Mouse (Mus musculus): ENCODE measurements around the gene Hsd17b6.
A peak's percentile ranks its signal among the peaks of the same experiment; 100 is the strongest.

Gene Hsd17b6

DNA sequence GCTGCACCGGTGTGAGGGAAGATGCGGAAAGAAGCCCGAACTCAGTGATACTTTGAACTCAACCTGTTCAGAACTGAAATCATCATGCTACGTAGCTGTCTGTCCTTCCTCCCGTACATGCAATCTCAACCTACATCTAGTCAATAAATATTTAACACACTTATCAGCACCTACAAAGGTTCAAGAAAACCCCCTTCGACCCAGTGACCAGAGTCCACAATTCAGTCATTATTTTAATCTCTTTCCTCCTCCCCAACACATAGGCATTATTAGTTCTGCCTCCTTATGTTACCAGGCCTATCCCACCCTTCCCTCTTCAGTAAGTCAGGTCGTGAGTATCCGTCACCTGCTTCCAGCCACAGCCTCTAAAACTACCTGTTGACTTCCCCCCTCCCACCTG is 1.9 kb downstream of the Hsd17b6 start:
- no peak for DNase-seq (ENCODE audit: low spot score)

GRCm38 (mm10) chr10:128004918-128005317 is 2.5 kb downstream of the Hsd17b6 start:
- DNase-seq (ENCODE audit: low spot score), result no peak

- no peak for DNase-seq (ENCODE audit: low spot score)
These were observed 4.1 kb downstream of the Hsd17b6 start for GRCm38 (mm10) chr10:128003281-128003801.

DNA sequence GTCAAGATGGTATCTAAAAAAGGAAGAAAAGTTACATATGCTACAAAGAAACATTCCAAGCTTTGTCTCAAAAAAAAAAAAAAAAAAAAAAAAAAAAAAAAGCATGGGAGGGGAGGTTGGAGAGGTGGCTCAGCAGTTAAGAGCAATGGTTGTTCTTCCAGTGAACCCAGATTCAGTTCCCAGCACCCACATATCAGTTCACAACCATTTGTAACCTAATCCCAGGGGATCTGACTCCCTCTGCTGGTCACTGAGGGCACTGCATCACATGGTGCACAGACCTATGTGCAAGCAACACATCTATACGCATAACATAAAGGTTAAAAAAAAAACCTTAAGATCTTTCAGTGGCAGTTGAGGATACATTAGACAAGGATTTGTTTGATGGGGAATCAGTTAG is 9.2 kb downstream of the Hsd17b6 start:
- no peak for DNase-seq (ENCODE audit: low spot score)

- no peak for DNase-seq (ENCODE audit: low spot score)
These were observed 10.7 kb downstream of the Hsd17b6 start for GRCm38 (mm10) chr10:127996690-127997089.

DNA sequence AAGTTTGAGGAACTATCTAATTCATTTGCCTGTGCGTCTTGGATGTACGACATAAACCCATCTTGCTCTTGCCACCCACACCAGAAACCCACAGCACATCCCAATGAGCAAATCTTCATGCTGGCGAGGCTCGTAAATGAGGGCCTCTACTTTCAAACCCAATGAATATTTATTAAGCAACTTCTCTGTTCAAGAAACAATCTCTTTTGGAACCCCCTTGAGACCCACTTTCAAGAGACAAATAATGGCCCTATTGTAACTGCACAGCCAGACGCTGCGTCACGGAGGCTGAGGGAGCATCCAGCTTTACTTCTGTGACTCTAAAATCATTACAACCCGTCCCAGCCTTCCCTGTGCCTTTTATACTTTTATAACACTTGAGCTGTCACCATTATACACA is 21.8 kb downstream of the Hsd17b6 start:
- DNase-seq (ENCODE audit: low spot score), result no peak

DNA sequence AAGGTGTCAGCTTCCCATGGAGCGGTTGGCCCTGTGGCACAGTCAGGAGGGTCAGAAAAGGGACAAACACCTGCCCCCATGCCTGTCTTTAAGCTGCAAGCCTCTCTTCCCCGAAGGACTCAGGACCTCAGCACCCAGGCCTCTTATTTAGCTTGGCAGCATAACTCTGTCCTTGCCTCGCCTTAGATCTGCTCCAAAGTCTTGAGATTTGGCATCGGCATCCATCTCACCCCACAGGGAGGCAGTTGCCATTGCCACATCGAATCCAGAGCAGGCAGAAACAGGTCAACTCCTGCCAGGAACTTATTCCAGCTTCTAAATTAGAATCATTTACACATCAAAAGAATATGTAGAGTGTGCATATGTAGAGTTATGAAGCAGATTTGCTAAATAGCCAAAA is 22.8 kb downstream of the Hsd17b6 start:
- no peak for DNase-seq (ENCODE audit: low spot score)

GRCm38 (mm10) chr10:127975503-127975902 is 31.9 kb downstream of the Hsd17b6 start:
- no peak for DNase-seq (ENCODE audit: low spot score)

GRCm38 (mm10) chr10:127974062-127974461 is 33.3 kb downstream of the Hsd17b6 start:
- no peak for DNase-seq (ENCODE audit: low spot score)

DNA sequence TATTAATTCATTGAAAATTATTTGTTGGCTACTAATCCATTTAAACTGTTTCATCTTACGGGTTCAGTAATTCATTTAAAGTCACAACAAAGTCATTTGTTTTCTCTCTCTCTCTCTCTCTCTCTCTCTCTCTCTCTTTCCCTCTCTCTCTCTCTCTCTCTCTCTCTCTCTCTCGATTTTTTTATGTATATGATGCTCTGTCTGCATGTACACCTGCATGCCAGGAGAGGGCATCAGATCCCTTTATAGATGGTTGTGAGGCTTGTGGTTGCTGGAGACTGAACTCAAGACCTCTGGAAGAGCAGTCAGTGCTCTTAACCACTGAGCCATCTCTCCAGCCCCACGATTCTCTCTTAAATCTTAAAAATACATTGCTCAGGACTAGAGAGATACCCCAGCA is 36.3 kb downstream of the Hsd17b6 start:
- DNase-seq (ENCODE audit: low spot score), result no peak

- no peak for DNase-seq (ENCODE audit: low spot score)
These were observed 37.0 kb downstream of the Hsd17b6 start for GRCm38 (mm10) chr10:127970359-127970831.

DNA sequence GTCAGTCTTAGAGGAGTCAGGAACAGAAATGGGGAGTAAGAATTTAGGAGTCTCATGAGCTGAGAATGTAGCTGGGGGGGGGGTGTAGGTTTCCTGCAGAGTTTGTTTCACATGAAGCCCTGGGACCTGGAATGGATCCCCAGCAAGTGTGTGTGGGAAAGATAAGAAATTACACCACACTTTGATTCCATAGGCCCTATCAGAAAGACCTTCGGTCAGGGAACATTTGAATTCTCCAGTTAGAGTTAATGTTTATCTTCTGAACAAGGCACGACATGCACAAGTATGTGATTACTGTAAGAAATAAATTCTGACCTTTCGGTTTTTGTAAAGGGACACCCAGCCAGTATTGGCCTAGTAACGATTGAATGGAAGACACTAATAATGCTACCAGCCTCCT is 37.6 kb downstream of the Hsd17b6 start:
- DNase-seq (ENCODE audit: low spot score), result no peak

DNA sequence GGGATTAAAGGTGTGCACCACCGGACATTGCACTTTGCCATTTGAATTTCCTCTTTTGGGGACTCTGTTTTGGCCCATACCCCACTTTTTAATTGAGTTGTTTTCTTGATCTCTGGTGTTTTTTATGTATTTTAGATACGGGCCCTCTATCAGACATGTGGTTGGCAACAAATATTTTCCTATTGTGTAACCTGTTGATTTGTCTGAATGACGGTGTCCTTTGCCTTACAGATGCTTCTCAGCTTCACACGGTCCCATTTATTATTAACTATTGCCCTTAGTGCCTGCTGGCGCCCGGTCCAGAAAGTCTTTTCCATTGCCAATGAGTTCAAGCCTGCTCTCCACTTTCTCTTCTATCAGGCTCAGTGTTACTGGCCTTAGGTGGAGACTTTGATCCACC is 40.9 kb downstream of the Hsd17b6 start:
- DNase-seq (ENCODE audit: low spot score), result no peak

DNA sequence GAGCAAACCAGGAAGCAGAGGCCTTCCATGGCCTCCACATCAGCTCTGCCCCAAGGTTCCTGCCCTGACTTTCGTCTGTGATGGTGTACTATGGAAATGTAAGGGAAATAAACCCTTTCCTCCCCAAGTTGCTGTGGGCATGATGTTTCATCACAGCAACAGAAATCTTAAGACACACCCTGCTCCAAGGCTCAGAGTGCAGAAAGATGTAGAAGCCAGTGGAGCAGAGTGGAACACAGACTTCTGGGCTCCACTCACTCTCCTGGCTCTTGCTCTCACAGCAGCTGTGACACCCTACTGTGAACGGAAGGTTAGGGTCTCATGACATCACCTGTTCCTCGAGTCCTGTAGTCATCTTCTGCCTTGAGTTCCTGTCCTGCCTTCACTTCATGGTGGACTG is 43.4 kb downstream of the Hsd17b6 start:
- DNase-seq (ENCODE audit: low spot score), result no peak

DNA sequence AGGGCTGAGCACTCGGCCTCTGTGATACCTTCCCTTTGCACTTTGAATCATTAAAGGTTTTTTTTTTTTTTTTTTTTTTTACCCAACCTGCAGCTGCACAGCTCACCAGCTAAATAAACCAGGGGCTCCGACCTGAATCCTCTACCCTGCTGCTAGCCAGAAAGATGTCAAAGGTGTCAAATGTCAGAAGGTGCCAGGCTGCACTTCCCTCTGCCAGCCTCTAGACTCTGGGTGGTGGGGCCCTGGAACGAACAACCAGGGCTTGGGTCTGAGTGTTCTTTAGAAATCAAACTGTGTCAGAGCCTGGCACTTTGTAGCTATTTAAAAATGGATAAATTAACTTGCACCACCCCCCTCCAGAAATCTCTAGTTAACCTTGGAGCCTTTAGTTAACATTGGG is 45.0 kb downstream of the Hsd17b6 start:
- DNase-seq (ENCODE audit: low spot score), result no peak

- no peak for DNase-seq (ENCODE audit: low spot score)
These were observed 48.2 kb downstream of the Hsd17b6 start for GRCm38 (mm10) chr10:127959161-127959679.

DNA sequence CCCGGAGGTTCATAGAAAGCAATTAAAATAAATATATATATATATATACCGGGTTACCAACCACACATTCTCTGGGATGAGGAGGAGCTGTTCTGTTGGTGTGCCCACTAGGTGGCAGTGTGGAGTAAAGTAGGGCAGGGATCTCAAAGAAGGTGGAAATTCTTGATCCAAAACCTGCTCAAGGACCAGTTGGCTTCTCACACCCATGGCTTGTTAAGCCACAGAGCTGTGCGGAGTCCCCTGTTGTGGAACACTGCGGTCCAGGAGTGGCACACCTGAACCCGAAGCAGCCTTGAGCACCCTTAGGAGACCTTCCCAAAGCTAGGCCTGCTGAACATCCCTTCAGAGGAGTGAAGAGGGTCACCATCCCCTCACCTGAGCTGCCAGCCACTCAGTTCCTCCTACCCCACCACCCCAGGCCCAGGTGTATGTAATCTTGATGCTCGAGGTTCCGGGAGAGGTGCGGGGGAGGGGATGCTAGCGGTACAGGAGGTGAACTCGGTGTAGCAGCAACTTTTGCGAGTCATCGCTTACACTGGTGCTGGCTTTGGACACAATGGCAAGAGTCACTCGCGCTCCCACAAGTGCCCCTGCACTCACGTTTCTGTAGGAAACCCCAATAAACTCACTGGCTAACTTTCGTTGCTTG is 51.1 kb downstream of the Hsd17b6 start:
- DNase-seq (ENCODE audit: low spot score), result peak; percentile 7

DNA sequence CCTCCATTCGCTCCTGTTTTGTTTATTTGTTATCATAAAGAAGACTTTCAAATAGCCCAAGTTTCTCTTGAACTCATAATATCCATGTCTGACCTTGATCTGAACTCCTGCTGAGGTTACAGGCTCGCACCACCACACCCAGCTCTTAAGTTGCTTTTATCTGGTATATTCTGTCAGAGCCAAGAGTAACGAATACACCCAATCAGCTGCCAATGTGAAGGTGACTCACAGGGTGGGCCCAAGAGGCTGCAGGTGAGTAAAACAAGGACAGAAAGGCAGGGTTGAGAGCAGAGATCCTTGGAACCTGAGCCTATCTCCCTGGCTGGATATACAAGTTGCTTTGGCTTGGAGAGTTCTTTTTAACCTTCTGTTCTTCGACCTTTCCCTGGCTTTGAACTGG is 52.4 kb downstream of the Hsd17b6 start:
- no peak for DNase-seq (ENCODE audit: low spot score)

GRCm38 (mm10) chr10:127951821-127952220 is 55.6 kb downstream of the Hsd17b6 start:
- DNase-seq (ENCODE audit: low spot score), result no peak

DNA sequence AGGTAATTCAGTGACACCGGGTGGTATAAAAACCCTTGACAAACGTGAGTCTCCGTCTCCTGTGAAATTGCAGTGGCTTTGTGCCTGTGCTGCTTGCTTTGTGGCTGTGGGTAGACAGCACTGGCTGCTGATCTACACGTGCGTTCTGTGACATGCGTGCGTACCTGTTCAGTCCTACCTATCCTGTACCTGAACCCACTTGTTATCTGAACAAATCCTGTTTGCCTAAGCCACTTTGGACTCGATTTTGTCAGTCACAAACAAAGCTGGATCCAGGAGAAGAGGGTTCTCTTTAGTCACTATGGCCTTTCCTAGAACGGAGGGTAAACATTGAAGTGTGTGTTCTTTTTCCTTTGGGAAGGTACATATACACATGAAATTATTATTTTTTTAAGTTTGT is 56.0 kb downstream of the Hsd17b6 start:
- no peak for DNase-seq (ENCODE audit: low spot score)

GRCm38 (mm10) chr10:127949596-127950130 is 57.7 kb downstream of the Hsd17b6 start:
- no peak for DNase-seq (ENCODE audit: low spot score)

GRCm38 (mm10) chr10:127945432-127946064 is 61.9 kb downstream of the Hsd17b6 start:
- no peak for DNase-seq (ENCODE audit: low spot score)
